Mouse (Mus musculus) kidney, postnatal 0 days (tissue): ENCODE results near the gene Crabp2. TPM values are rescaled to one million over a fixed set of nuclear protein-coding genes. Genes with fewer than 3 reads are reported as not detected.
A peak's percentile ranks its signal among the peaks of the same experiment; 100 is the strongest.

Experiments
- ATAC-seq: fragments of 200-750 bp; cut with Nextera tagmentation; replicated peaks from 2 replicates; pipeline ENCODE4 v1.8.0; 2017; ENCODE audit warnings: low read depth, moderate number of reproducible peaks, moderate TSS enrichment, moderate library complexity; ENCODE audit not compliant: low FRiP score
- DNase-seq: peaks from one replicate; pipeline ENCODE4 v3.0.0-alpha.2; 2016; ENCODE audit warnings: low spot score
- H3K27ac ChIP-seq: fragments of 300-500 bp; sonication (generic); 2 replicates; pipeline ENCODE4 v1.5.1; 2014; ENCODE audit warnings: mild to moderate bottlenecking
- H3K27me3 ChIP-seq: fragments of 300-500 bp; sonication (generic); 2 replicates; pipeline ENCODE4 v1.6.1; 2014; ENCODE audit warnings: low read length, mixed read lengths; ENCODE audit not compliant: insufficient read depth
- H3K36me3 ChIP-seq: fragments of 300-500 bp; sonication (generic); 2 replicates; pipeline ENCODE4 v1.6.1; 2014; ENCODE audit warnings: low read length, mixed read lengths; ENCODE audit not compliant: insufficient read depth
- H3K4me1 ChIP-seq: fragments of 300-500 bp; sonication (generic); replicated peaks from 2 replicates; pipeline ENCODE4 v1.6.1; 2014; ENCODE audit warnings: antibody characterized with exemption, low read length, mixed read lengths; ENCODE audit not compliant: insufficient read depth
- H3K4me2 ChIP-seq: fragments of 300-500 bp; sonication (generic); 2 replicates; pipeline ENCODE4 v1.6.1; 2014; ENCODE audit warnings: mild to moderate bottlenecking, low read length, moderate library complexity, mixed read lengths
- H3K4me3 ChIP-seq: fragments of 300-500 bp; sonication (generic); replicated peaks from 2 replicates; pipeline ENCODE4 v1.5.1; 2014; ENCODE audit warnings: low read depth, low read length
- H3K9ac ChIP-seq: fragments of 300-500 bp; sonication (generic); 2 replicates; pipeline ENCODE4 v1.6.1; 2014; ENCODE audit warnings: low read depth, low read length
- H3K9me3 ChIP-seq: fragments of 300-500 bp; sonication (generic); replicated peaks from 2 replicates; pipeline ENCODE4 v1.6.1; 2016; ENCODE audit warnings: low read length, inconsistent platforms, mixed read lengths
- CTCF ChIP-seq: IDR thresholded peaks from 2 replicates; pipeline ENCODE4 v1.5.1; 2016; ENCODE audit warnings: antibody characterized with exemption, low read depth, mild to moderate bottlenecking, moderate library complexity
- WGBS: fragments of 180-500 bp; shearing (Covaris S2); extraction: QIAGEN DNeasy Blood & Tissue Kit; methylation state at CpG from one replicate; pipeline ENCODE4 v1.1.7; 2014; 5-methylcytosine and 5-hydroxymethylcytosine counted together
- polyA plus RNA-seq: library from polyadenylated mRNA; unstranded; fragments of >200 nt; fragmentation: Nextera tagmentation; extraction: Ambion mirVana; gene quantifications from 2 replicates; pipeline ENCODE4 v1.2.1, GENCODE M21; 2015

The Crabp2 gene
- polyA plus RNA-seq, 1 experiment from 2014 or later: 20.9 TPM

DNA sequence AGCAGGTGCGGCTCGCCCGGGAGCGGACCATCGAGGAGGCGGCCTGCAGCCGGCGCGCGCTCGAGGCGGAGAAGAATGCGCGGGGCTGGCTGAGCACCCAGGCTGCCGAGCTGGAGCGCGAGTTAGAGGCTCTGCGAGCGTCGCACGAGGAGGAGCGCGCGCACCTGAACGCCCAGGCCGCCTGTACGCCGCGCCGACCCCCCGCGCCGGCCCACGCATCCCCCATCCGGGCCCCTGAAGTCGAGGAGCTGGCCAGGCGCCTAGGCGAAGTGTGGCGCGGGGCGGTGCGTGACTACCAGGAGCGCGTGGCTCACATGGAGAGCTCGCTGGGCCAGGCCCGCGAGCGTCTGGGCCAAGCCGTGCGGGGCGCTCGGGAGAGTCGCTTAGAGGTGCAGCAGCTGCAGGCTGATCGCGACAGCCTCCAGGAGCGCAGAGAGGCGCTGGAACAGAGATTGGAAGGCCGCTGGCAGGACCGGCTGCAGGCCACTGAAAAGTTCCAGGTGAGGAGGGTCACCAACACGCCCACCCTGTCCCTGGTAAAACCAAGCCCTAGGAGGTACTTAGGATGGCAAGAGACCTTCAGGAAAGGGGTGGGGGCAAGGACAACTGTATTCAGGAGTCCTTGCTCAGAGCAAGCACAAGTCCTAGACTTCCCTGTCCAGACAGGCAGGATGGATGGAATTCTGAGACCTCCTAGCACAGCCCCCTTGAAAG is 23.2 kb downstream of the Crabp2 start:
- Histone ChIP-seq H3K4me2 (peak overlapping the region; percentile 84), H3K4me3 (peak overlapping the region; percentile 53), H3K27me3 (no peaks in the 10 kb centered on the region), H3K27ac (peak overlapping the region; percentile 71), H3K9me3 (no peaks in the 10 kb centered on the region), H3K9ac (peak overlapping the region; percentile 61), H3K4me1 (peaks cover 27% of the 10 kb centered on the region), H3K36me3 (peaks cover 1% of the 10 kb centered on the region; the same call in 1 of the 2 replicates)
- peak; percentile 14 for ATAC-seq
- 1% methylated on average over 60 of the region's 60 CpGs for WGBS
- no peak for TF ChIP-seq CTCF
- no peak for DNase-seq

DNA sequence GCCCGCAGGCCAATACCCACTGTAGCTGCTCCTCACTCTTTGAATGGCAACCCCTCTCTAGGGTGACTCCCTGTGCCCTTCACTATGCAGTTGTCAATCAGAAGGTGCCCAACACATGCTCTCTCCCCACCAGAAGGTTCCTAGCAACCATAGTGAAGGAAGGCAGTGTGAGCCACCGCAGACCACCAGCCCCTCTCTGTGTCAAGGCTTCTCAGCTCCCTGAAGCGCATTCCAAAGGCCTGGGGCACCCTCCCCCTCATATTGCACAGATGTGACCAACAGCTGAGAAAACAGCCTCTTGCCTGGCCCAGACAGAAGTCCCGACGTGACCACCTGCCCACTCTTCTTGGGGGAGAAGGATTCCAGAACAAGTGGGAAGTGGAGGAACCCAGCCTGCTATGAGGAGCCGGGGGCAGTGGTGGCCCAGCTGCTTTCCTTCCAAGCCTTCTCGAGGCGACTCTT is 23.8 kb downstream of the Crabp2 start:
- ATAC-seq: no peak; the same call in 1 of the 2 replicates
- DNase-seq: no peak
- no peak overlapping the region for H3K27ac ChIP-seq

DNA sequence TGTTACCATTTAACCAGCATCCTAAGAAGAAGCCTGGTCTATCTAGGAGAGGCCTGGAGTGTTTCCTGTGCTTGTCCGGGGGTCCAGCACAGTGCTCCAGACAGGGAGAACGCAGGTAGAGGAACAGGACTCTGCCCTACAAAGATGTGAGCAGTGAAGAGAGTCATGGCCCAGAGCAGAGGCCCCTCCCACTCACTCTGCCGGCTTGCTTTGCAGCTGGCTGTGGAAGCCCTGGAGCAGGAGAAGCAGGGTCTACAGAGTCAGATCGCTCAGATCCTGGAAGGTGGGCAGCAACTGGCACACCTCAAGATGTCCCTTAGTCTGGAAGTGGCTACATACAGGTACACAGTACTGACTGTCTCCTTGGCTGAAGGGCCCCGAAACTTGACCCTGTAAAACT is 24.3 kb downstream of the Crabp2 start:
- Histone ChIP-seq H3K9me3 (no peaks in the 10 kb centered on the region), H3K27me3 (no peaks in the 10 kb centered on the region), H3K27ac (no peak overlapping the region), H3K36me3 (peaks cover 7% of the 10 kb centered on the region; the same call in 1 of the 2 replicates), H3K4me3 (peak overlapping the region; percentile 53), H3K4me2 (peak overlapping the region; percentile 84), H3K4me1 (peaks cover 27% of the 10 kb centered on the region), H3K9ac (no peak overlapping the region; the same call in 1 of the 2 replicates)
- WGBS: 19% methylated on average over 5 of the region's 5 CpGs
- no peak for DNase-seq
- no peak; the same call in 1 of the 2 replicates for ATAC-seq
- TF ChIP-seq CTCF: no peak

More for the DNA sequence above, 23.8 kb downstream of the Crabp2 start:
- no peaks in the 10 kb centered on the region for H3K9me3 ChIP-seq
- WGBS: 10% methylated on average over 8 of the region's 8 CpGs
- peak overlapping the region; percentile 84 for H3K4me2 ChIP-seq
- peaks cover 27% of the 10 kb centered on the region for H3K4me1 ChIP-seq
- H3K27me3 ChIP-seq: no peaks in the 10 kb centered on the region
- peak overlapping the region; percentile 19; the same call in 1 of the 2 replicates for H3K9ac ChIP-seq
- peak overlapping the region; percentile 53 for H3K4me3 ChIP-seq
- peaks cover 7% of the 10 kb centered on the region; the same call in 1 of the 2 replicates for H3K36me3 ChIP-seq
- TF ChIP-seq CTCF: no peak

DNA sequence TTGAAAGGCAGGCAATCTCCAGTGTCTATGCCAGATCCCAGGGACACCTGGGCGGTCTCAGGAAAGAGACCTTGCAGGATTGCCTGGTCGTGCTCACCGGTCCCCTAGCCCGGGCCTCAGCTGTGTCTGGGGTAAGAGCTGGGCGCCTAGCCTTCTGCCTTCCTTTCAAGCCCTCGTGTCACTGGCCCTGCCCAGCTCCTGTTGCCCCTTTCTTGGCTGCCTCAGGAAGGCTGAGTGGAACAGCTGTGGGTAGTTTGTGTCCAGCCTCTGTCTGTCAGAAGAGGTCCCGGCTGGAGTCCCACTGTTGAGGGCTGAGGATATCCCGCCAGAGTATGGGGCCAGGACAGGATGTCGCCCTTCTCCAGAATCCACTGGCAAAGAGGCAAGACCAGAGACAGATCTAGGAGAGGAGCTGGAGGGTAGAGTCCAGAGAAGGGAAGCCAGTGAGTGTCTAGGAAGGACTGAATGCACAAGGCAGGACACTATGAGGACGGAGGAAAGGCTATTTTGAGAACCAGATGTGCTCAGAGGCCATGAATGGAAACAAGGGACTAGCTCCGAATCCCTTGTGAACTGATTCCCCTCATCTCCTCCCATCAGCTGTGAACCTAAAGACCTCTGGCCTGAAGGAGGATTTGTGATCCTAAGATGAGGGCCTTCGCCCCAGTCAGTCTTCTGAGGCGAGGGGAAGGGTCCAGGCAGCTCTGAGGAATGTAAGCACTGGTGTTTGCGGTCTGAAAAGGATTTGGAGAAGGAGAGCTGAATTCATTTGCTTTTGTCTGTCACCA is 25.3 kb downstream of the Crabp2 start:
- ATAC-seq: no peak
- no peaks in the 10 kb centered on the region for H3K27me3 ChIP-seq
- WGBS: 51% methylated on average over 14 of the region's 14 CpGs
- peak overlapping the region; percentile 53 for H3K4me3 ChIP-seq
- no peak for TF ChIP-seq CTCF
- DNase-seq: no peak
- no peaks in the 10 kb centered on the region for H3K9me3 ChIP-seq
- H3K4me1 ChIP-seq: peaks cover 27% of the 10 kb centered on the region
- peaks cover 7% of the 10 kb centered on the region; the same call in 1 of the 2 replicates for H3K36me3 ChIP-seq
- no peak overlapping the region for H3K27ac ChIP-seq
- H3K4me2 ChIP-seq: peak overlapping the region; percentile 84
- H3K9ac ChIP-seq: peak overlapping the region; percentile 43; the same call in 1 of the 2 replicates

DNA sequence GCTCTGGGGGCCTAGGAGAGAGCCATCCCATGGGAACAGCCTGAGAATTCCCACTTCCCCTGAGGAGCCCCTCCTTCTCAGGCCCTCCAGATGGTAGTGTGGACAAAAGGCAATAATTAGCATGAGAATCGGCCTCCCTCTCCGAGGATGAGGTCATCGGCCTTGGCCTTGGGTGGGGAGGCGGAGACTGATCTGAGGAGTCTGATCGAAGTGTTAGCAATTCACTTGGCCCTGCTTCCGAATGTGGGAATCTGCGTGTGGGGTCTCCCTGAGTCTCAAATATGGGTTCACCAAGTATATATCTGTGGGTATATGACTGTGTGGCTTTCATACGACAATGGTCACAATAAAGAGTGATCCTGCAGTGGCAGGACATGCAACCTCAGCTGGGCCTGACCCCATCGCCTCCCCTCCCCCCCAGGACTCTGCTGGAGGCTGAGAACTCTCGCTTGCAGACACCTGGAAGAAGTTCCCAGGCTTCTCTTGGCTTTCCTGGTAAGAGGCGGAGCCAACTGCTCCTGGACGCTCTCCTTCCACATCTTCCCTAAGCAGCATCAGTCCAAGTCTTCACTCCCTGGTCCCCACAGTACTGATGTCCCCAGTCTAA is 26.0 kb downstream of the Crabp2 start:
- TF ChIP-seq CTCF: no peak
- no peaks in the 10 kb centered on the region for H3K27me3 ChIP-seq
- 0 out of 2 replicates have a peak overlapping the region, but pooled peaks have one; percentile 4 for H3K4me3 ChIP-seq
- WGBS: 34% methylated on average over 12 of the region's 12 CpGs
- peaks cover 7% of the 10 kb centered on the region; the same call in 1 of the 2 replicates for H3K36me3 ChIP-seq
- no peak overlapping the region for H3K27ac ChIP-seq
- DNase-seq (no peak), ATAC-seq (no peak)
- peak overlapping the region; percentile 84 for H3K4me2 ChIP-seq
- H3K9ac ChIP-seq: peak overlapping the region; percentile 43; the same call in 1 of the 2 replicates
- H3K4me1 ChIP-seq: peaks cover 27% of the 10 kb centered on the region
- H3K9me3 ChIP-seq: no peaks in the 10 kb centered on the region

DNA sequence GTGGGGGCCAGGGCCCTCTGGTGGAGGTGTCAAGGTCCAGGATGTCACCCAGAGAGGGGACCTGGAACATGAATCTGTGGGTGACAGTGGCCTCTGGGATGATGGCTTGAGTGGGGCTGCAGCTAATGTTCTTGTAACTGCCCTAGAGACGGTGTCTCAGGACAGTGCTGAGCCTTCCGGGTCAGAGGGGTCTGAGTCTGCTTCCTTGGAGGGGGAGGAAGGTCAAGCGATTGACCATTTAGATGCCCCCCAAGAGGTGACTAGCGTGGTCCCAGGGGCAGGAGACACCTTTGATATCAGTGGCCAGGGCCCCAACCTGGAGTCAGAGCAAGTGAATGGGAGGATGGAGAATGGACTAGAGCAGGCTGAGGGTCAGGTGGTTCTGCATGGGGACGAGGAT is 31.0 kb downstream of the Crabp2 start:
- WGBS: 83% methylated on average over 5 of the region's 5 CpGs
- no peak for TF ChIP-seq CTCF
- H3K9me3 ChIP-seq: no peaks in the 10 kb centered on the region
- no peak overlapping the region for H3K4me2 ChIP-seq
- H3K36me3 ChIP-seq: peaks cover 7% of the 10 kb centered on the region; the same call in 1 of the 2 replicates
- H3K4me3 ChIP-seq: no peak overlapping the region
- no peak overlapping the region for H3K9ac ChIP-seq
- H3K27me3 ChIP-seq: no peaks in the 10 kb centered on the region
- no peak for ATAC-seq
- no peak overlapping the region for H3K27ac ChIP-seq
- H3K4me1 ChIP-seq: peaks cover 34% of the 10 kb centered on the region
- no peak for DNase-seq
